Mouse (Mus musculus) lung, postnatal 4 days (tissue): ENCODE results near the gene Spin4.

Experiments used
- DNase-seq, 2 experiments: peaks; one replicate each; pipeline ENCODE4 v3.0.0; 2021

The Spin4 gene

DNA sequence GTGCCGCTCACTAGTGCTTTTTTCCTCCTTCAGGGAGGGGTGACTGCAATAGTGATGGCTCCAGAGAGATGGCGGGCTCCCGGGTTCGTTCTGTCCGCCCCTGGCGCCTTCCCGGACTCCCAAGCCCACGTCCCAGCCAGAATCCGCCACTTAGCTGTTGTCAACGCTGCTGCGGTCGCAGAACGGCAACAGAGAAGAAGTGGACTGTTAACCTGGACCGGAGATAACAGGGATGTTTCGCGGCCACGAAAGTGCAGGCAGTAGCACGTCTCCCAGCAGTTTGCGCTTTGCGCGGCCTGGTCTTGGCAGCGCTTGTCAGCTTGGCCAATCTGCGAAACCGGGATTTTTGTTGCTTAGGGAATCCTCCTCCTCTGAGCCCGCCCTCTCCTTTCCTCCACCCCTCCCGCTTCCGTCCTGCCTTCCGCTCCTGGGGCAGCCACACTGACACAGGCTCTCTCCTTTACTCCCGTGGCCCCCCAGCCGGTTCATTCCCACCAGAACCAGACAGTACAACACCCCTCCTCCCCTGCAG lies at the start of gene Spin4:
Gene Spin4, minus strand, starts transcription at position 322 of the 532 bp plus-strand sequence.
- DNase-seq, result peak; percentile 80 to 88

DNA sequence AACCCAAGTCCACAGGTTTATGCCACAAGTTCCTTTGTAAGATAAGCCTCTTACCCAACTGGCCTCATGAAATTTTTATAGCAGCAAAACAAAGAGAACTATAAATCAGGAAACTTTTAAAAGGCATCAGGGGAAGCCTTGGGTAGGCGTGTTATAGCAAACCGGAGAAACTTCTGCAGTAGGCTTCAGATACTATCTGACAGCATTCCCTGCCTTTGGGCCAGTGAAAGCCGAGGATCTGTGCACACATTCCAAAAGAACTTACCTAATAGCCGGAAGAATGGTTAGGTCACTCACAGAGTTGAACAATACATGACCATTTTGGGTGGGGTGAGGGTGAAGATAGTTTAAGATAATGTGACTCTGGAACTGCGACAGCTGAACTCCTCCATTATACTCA lies 1.4 kb upstream of the Spin4 start:
- DNase-seq, result no peak

DNA sequence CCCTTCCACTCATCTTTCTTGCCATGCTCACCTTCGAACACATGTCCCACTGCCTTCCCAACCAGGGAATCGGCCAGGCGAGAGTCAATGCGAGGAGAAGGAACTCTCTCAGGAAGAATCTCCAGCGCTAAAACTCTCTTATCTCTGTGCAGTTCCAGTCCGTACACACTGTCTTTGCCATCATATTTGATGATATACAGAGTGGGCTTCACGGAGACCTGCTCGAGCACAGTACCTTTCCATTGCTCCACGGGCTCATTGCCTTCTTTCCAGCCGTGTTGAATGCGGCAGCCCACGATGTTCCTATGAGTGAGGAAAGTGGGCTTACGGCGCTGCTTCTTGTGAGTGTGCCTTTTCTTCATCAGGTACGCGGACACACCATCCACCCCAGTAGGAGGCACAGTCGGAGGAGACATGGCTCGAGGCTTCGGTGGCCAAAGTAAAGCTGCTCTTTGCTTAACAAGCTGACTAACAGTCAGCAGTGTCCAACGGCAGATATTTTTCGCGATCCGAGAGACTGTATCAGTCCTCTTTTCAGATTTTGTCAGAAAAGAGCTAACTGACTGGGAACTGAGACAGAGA lies 612 bp downstream of the Spin4 start:
- DNase-seq, result peak in 1 of 2 experiments; percentile 10

DNA sequence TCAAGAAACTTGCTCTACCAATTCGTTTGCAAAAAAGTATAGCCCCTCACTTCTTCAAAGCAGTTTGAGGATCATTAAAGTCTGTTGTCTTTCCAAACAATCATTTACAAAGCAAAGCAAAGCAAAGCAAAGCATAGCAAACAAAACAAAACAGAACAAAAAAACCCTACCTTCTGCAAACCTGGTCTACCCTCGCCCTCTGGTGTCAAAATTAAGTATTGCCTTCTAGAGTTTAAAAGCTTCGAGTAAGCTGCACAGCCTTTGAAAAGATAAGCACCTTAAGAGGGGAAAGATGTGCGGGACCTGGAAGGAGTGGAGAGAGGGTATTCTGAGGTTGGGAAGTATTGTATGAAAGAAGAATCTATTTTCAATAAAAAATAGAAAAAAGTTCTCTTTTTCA lies 14.4 kb downstream of the Spin4 start:
- no peak for DNase-seq

DNA sequence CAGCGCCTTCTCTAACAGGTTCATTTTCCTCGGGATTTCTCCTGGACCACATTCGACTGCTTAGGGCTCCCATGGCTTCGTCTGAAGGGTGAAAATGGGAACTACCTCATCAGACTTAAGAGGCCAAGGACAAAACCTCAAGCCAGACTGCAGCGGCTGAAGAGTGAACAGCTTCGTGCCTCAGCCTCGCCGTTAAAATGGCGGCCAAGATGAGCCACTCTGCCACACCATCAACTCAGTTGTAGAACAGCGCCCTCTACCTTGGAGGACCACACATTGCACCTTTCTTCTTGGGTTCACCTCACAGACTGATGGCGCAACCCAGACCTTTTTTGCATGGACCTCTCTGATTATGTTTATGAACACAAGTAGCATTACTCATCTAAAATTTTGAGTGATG lies 27.6 kb downstream of the Spin4 start:
- DNase-seq, result no peak

DNA sequence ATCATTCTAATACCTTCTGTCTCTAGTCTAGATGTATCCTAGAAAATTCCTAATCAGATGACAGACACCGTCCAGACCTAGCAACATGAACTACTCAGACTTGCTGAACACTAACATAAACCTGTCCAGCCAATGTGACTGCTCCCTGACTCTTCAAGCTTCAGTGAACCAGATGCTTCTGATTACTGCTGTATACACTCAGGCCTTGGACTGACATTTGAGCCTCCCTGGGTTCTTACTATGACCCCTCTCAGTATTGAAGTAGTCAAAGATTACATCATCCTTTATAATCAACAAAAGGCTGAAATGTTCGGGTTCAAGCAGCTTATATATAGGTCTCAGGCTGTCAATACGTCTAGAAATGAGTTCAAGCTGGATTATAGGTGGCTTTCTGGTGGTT lies 32.4 kb downstream of the Spin4 start:
- DNase-seq, result no peak

DNA sequence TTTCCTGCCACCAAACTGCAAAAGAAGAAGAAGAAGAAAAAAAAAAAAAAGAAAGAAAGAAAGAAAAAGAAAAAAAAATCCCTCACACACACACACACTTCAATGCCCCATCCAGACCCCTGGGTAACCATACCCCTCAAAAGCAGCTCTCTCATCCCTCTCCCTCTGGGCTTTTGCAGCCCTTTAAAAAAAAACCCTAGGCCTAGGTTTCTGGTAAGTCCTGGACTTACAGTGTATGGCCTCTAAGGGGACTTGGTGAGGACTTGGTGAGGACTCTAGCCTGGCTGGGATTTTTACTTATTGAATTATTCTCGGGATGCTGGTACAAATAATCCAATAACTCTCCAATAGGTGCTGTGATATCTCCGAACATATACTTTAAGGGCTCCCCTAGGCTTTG lies 35.6 kb downstream of the Spin4 start:
- DNase-seq, result no peak

DNA sequence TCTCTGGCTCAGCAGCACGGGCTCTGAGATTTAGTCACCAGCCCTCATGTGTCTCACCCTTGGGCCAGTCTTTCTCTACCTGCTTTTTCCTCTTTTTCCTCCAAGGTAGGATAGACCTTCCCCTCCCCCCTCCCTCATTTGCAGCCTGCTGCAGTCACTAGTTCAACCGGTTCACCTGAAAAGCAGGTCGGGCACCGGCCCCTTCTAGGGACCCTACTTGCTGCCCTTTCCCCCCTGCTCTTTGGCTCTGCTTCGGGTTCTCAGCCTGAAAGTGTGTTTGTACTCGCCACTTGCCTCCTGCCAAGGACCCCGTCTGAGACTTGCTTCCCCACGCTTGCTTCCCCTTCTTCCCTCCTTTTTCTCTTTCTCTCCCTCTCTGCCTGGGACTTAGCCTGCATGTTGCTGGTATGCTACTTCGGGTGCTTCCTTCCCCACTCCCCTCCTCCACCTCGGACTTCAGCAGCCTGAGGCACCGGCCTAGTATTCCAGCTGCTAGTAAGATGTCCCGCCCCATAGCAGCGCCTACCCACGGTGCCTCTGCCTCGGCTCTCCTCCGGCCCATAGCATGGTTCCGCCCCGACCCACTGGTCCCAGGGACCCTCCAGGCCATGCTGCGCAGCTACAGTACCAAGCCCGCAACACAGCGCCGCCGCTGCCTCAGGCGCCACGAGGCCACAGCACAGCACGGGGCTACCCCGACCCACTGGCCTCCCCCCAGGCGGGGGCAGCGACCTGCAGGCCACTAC lies 36.2 kb downstream of the Spin4 start:
- DNase-seq, result peak; percentile 8 to 48
